Mouse (Mus musculus) brain, embryonic 14.5 days (tissue): ENCODE measurements around the gene 4930544D05Rik. TPM values are rescaled to one million over a fixed set of nuclear protein-coding genes. Genes with fewer than 3 reads are reported as not detected.

Experiments used
- DNase-seq: peaks from one replicate; pipeline ENCODE4 v3.0.0-alpha.2; 2011; ENCODE audit warnings: low read depth
- CTCF ChIP-seq: fragments of 200-500 bp; IDR thresholded peaks from 2 replicates; pipeline ENCODE4 v1.5.1; 2012; ENCODE audit warnings: inconsistent platforms, mild to moderate bottlenecking, moderate library complexity, borderline replicate concordance; ENCODE audit not compliant: insufficient read depth, insufficient read length; ENCODE audit errors: extremely low read depth
- POLR2A ChIP-seq: fragments of 200-500 bp; IDR thresholded peaks from 2 replicates; pipeline ENCODE4 v1.6.1; 2012; ENCODE audit warnings: mild to moderate bottlenecking, inconsistent platforms, borderline replicate concordance; ENCODE audit not compliant: poor library complexity, insufficient read depth, insufficient read length, severe bottlenecking; ENCODE audit errors: extremely low read depth
- polyA plus RNA-seq: library from polyadenylated mRNA; depleted of rRNA; stranded (reverse); fragments of >200 nt; gene quantifications from 2 replicates; pipeline ENCODE4 v1.2.3, GENCODE M21; 2012

Gene 4930544D05Rik
- polyA plus RNA-seq, 1 experiment = not detected

DNA sequence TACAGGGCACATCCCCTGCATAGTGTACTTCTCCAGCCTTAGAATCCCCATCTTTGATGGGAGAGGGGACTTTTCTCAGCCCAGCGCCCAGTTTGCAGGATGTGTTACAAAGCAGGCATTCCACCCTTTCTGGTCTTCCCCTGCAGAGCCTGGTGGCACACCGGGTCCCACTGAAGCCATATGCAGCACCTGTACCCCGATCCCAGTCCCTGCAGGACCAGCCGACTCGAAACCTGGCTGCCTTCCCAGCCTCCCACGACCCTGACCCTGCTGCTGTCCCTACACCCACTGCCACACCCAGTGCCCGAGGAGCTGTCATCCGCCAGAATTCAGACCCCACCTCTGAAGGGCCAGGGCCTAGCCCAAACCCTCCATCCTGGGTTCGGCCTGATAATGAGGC is 8.0 kb upstream of the 4930544D05Rik start:
- TF ChIP-seq CTCF (no peak), POLR2A (no peak)
- no peak for DNase-seq

DNA sequence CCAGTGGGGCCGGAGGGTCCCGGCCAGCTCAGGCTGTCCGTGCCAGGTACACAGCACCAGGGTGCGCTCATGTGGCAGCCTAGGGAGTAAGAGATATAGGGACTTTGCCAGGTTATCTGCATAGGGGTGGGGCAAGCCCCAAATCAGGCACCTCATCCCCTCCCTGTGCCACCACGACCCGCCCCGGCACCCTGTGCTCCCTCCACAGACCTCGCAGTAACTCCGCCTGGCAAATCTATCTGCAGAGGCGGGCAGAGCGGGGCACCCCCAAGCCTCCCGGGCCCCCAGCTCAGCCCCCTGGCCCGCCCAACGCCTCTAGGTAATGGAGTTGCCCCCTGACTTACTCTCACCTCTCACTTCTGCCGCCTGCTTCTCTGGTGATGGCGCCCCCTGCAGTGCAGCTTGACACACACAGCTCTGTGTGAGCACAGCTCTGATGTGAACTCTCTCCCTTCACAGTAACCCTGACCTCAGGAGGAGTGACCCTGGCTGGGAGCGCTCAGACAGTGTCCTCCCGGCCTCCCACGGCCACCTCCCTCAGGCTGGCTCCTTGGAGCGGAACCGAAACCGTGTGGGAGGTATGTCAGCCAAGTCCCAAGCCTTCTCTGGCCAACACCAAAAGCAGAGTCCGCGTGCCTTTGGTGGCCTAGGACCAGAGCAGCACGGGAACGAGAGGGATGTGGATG is 7.1 kb upstream of the 4930544D05Rik start:
- no peak for DNase-seq

DNA sequence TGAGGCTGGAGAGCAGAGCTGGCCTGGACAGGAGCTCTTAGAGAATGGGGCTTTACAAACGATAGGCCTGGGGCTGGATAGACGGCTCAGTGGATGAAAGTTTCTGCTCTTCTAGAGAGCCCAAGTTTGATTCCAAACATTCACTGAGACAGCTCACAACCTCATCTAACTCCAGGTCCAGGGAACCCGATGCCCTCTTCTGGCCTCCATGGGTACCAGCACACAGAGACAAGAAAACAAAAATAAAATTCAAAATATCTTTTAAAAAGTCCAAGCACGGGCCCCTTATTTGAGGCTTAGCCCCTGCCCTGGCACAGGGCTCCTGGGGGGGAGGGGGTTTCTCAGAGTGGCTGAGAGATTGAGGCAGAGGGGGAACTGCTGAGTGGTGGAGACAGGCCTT is 4.9 kb upstream of the 4930544D05Rik start:
- DNase-seq = no peak
- TF ChIP-seq CTCF = no peak
- TF ChIP-seq POLR2A = no peak

More for the DNA sequence above, 7.1 kb upstream of the 4930544D05Rik start:
- no peak for TF ChIP-seq POLR2A
- peak; percentile 45; the same call in 1 of the 2 replicates for TF ChIP-seq CTCF

DNA sequence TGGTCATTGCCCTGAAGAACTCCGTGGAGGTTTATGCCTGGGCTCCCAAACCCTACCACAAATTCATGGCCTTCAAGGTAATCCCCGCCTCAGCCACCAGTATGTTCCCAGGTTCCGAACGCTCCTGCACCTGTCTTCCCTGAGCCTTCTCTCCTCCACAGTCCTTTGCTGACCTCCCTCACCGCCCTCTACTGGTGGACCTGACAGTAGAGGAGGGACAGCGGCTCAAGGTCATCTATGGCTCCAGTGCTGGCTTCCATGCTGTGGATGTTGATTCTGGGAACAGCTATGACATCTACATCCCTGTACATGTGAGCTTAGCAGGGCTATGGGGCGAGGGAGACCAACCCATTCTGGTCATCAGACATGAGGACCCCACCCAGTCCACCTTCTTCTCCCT is 3.1 kb upstream of the 4930544D05Rik start:
- peak; percentile 8; the same call in 1 of the 2 replicates for TF ChIP-seq CTCF
- no peak for TF ChIP-seq POLR2A
- no peak for DNase-seq

DNA sequence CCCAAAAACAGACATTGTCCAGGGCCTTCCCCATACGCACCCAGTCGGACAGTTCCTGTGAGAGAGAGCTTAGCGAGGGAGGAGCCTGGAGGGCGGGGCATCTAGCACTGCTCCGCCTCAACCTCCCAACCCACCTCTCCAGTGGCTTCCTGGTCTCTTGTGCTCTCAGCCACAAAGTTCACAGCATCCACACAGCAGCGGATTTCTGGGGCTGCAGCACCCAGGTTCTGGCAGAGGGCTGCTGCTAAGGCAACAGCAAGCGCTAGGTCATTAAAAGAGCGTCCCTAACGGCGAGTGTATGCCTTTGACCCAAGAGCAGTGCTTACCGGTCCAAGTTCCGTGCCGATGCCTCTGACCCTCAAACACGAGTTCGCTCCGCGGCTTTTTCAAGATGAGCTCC is 574 bp upstream of the 4930544D05Rik start:
- TF ChIP-seq CTCF (0 out of 2 replicates have a peak, but pooled peaks have one; percentile 4), POLR2A (no peak)
- DNase-seq = peak; percentile 37

DNA sequence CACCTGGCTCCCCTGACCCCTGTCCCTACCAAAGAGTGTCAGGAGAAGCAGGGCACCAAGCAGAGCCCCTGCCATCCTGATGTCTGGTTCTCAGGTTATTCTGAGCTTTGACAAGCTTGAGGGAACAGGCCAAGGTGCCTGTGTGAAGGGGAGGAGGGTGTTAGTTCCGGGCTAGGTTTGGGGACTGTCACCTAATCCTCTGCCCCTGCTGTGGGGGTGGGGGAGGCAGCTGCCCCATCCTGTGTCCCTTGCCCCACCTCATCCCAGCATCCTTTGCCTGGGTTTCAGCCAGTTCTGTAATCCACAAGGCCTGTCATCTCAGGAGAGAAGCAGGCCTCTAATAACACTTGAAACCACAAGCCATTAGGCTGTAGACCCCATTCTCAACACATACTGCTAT is 3.5 kb downstream of the 4930544D05Rik start, which contains the start of gene Chrne:
TSS of gene Chrne (minus strand) at position 116 of the 400 bp plus-strand sequence.
- TF ChIP-seq CTCF (no peak), POLR2A (no peak)
- DNase-seq = no peak

DNA sequence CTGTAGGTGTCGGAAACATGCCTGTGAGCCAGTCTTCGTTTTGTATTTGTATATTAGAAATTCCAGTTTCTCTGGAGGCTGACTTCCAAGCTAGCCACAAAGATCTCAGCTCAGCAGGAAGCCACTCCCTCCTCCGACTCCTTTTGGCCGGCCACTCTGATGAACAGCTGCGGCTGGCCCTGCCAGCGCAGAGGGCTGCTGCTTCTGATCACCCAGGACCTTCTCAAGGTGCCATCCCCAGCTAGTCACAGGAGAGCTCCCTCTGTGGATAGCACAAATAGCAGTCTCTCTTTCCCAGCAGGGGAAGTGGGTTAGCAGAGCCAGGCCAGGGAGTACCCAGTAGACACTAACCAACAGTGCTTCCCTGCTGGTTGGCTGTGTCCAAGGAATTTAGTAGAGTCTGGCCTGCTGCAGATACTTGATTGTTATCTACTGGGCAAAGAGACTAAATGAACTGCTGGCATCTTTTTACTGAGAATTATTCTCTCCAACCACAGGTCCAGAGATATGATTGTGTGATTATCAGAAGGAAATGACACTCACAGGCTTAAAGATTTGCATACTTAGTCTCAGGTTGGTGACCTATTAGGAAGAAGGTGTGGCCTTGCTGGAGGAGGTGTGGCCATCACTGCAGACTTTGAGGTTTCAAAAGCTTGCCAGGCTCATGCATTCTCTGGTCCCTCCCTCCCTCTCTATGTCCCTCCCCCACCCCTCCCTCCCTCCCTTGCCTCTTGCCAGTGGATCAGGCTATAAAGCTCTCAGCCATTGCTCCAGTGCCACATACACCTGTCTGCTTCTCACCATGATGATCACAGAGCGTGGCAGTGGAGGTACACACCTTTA is 6.5 kb downstream of the 4930544D05Rik start:
- no peak for DNase-seq
- no peak for TF ChIP-seq CTCF
- TF ChIP-seq POLR2A = no peak

DNA sequence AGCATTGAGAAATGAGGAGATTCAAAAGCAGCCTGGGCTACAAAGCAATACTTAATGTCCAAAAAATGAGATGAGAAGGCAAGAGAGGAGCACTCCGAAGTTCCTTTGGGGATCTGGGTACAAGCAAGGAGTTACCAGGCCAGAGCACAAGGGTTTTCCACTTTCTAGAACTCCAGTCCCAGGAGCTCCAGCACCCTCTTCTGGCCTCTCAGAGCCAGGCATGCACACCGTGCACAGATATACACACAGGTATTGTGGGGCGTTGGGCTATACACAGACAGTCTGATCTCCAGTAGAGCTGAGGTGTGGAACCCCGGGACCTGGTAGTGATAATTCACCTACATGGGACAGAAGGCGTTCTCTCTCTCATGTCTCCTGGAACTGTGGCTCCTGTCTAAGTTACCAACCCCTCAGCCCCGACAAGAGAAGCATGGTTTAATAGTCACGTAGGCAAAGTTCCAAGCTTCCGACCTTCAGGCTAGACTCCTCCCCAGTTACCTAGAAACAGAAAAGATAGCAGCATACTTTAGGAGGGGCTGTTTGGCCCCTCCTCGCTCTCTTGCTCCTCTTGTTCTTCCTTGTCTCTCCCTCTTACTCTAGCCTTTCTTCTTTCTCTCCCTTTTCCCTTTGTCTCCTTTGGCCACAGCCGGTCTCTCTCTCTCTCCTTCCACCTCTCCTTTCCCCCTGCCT is 7.5 kb downstream of the 4930544D05Rik start:
- TF ChIP-seq POLR2A (no peak), CTCF (peak; percentile 18; the same call in 1 of the 2 replicates)
- no peak for DNase-seq

DNA sequence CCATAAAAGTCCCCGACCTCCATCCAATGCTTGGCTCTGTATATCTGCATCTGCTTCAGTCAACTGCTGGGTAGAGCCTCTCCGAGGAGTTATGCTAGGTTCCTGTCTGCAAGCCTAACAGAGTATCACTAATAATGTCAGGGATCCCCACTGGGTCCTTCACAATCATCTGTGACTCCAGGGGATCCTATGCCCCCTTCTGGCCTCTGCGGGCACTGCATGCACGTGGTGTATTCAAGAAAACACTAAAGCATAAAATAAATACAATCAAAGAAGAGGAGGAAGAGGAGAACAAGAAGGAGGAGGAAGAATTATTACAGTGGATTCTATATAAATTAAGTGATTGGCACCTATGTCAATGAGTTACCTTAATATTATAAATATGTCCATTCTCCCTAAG is 9.8 kb downstream of the 4930544D05Rik start:
- TF ChIP-seq CTCF (peak; percentile 68; the same call in 1 of the 2 replicates), POLR2A (no peak)
- DNase-seq = peak; percentile 47

DNA sequence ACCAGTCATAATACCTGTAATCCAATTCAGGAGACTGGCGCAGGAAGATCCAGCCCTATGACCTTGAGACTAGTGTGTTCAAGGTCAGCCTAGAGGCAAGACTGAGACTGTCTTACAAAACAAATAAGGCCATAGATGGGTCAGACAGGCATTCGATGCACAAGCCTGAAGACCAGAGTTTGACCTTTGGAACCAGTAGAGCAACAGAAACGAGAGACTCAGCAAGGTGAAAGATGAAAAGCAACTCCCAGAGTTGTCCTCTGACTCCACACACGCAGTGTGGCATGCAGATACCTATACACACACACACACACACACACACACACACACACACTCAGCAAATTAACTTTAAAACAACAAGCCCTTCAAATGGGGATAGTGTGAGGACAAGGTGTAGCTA is 11.2 kb downstream of the 4930544D05Rik start:
- TF ChIP-seq CTCF (no peak), POLR2A (no peak)

DNA sequence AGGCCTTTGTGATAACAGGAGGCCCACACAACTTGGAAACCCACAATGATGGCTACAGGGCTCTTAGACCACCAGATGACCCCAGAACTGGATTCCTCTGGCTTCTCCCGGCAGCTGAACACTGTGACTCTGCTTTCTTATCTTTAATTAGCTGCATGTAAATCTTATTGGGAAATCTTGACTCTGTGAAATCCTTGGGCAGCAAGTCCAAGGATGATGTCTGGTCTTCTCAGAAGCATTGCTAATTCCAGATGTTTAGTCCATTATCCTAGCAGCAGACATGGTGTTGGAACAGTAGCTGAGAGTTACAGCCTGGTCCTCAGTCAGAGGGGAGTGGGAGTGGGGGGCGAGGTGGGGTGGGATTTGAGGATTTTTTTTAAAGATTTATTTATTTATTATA is 12.8 kb downstream of the 4930544D05Rik start:
- TF ChIP-seq CTCF = no peak
- TF ChIP-seq POLR2A = no peak
- DNase-seq = no peak

More for the DNA sequence above, 11.2 kb downstream of the 4930544D05Rik start:
- no peak for DNase-seq
